Mouse (Mus musculus) heart, embryonic 11.5 days (tissue): ENCODE measurements around the gene Wnt7b. TPM values are rescaled to one million over a fixed set of nuclear protein-coding genes. Genes with fewer than 3 reads are reported as not detected.

ENCODE experiments used
- ATAC-seq: fragments of 200-750 bp; cut with Nextera tagmentation; replicated peaks from 2 replicates; pipeline ENCODE4 v1.8.0; 2017; ENCODE audit warnings: moderate library complexity; ENCODE audit not compliant: insufficient number of reproducible peaks, low FRiP score, low TSS enrichment
- H3K27ac ChIP-seq: fragments of 300-500 bp; sonication (generic); 2 replicates; pipeline ENCODE4 v1.5.1; 2014; ENCODE audit warnings: mild to moderate bottlenecking, low read depth, low read length
- H3K27me3 ChIP-seq: fragments of 300-500 bp; sonication (generic); 2 replicates; pipeline ENCODE4 v1.6.1; 2014; ENCODE audit warnings: mild to moderate bottlenecking, low read length, mixed read lengths; ENCODE audit not compliant: control insufficient read depth, insufficient read depth
- H3K36me3 ChIP-seq: fragments of 300-500 bp; sonication (generic); 2 replicates; pipeline ENCODE4 v1.6.1; 2014; ENCODE audit warnings: mild to moderate bottlenecking, low read length, moderate library complexity, mixed read lengths; ENCODE audit not compliant: control insufficient read depth, insufficient read depth
- H3K4me1 ChIP-seq: fragments of 300-500 bp; sonication (generic); 2 replicates; pipeline ENCODE4 v1.6.1; 2014; ENCODE audit warnings: low read length; ENCODE audit not compliant: control insufficient read depth, insufficient read depth
- H3K4me2 ChIP-seq: fragments of 300-500 bp; sonication (generic); 2 replicates; pipeline ENCODE4 v1.6.1; 2014; ENCODE audit warnings: mild to moderate bottlenecking, moderate library complexity
- H3K4me3 ChIP-seq: fragments of 300-500 bp; sonication (generic); 2 replicates; pipeline ENCODE4 v1.5.1; 2014; ENCODE audit warnings: low read depth, low read length
- H3K9ac ChIP-seq: fragments of 300-500 bp; sonication (generic); 2 replicates; pipeline ENCODE4 v1.6.1; 2014; ENCODE audit warnings: mild to moderate bottlenecking, low read depth, low read length, moderate library complexity
- H3K9me3 ChIP-seq: fragments of 300-500 bp; sonication (generic); replicated peaks from 2 replicates; pipeline ENCODE4 v1.6.1; 2016; ENCODE audit warnings: low read length; ENCODE audit not compliant: control insufficient read depth
- WGBS: fragments of 180-500 bp; shearing (Covaris S2); extraction: QIAGEN DNeasy Blood & Tissue Kit; methylation state at CpG from one replicate; pipeline ENCODE4 v1.1.7; 2014; ENCODE audit not compliant: insufficient replicate concordance; 5-methylcytosine and 5-hydroxymethylcytosine counted together
- polyA plus RNA-seq: library from polyadenylated mRNA; unstranded; fragments of >200 nt; fragmentation: Nextera tagmentation; extraction: Ambion mirVana; gene quantifications from 2 replicates; pipeline ENCODE4 v1.2.1, GENCODE M21; 2014

Wnt7b gene
- polyA plus RNA-seq, 1 experiment from 2014 or later, result 1.5 TPM

- H3K27me3 ChIP-seq, result peaks cover 21% of the 10 kb centered on the region
- no peak overlapping the region for H3K4me3 ChIP-seq
- no peak overlapping the region for H3K9ac ChIP-seq
- 74% methylated on average over 2 of the region's 2 CpGs for WGBS
- H3K27ac ChIP-seq, result no peak overlapping the region
- H3K4me1 ChIP-seq, result no peaks in the 10 kb centered on the region
- no peaks in the 10 kb centered on the region for H3K9me3 ChIP-seq
- ATAC-seq, result no peak
- H3K4me2 ChIP-seq, result no peak overlapping the region
- H3K36me3 ChIP-seq, result no peaks in the 10 kb centered on the region
Measured at GRCm38 (mm10) chr15:85569167-85569797, 13.0 kb downstream of the Wnt7b start.

GRCm38 (mm10) chr15:85568402-85568801 is 13.9 kb downstream of the Wnt7b start:
- Histone ChIP-seq H3K9me3 (no peaks in the 10 kb centered on the region), H3K4me1 (no peaks in the 10 kb centered on the region), H3K27me3 (peaks cover 12% of the 10 kb centered on the region), H3K36me3 (no peaks in the 10 kb centered on the region), H3K9ac (no peak overlapping the region), H3K27ac (no peak overlapping the region), H3K4me3 (no peak overlapping the region), H3K4me2 (no peak overlapping the region)
- ATAC-seq, result no peak
- 69% methylated on average over 3 of the region's 3 CpGs for WGBS

- H3K9ac ChIP-seq, result no peak overlapping the region
- H3K4me2 ChIP-seq, result no peak overlapping the region
- no peak for ATAC-seq
- 0 out of 2 replicates have a peak, but pooled peaks cover 3% of the 10 kb centered on the region for H3K9me3 ChIP-seq
- 98% methylated on average over 5 of the region's 5 CpGs for WGBS
- peaks cover 8% of the 10 kb centered on the region; the same call in 1 of the 2 replicates for H3K27me3 ChIP-seq
- H3K4me1 ChIP-seq, result no peaks in the 10 kb centered on the region
- no peak overlapping the region for H3K27ac ChIP-seq
- H3K36me3 ChIP-seq, result no peaks in the 10 kb centered on the region
- no peak overlapping the region for H3K4me3 ChIP-seq
Measured at GRCm38 (mm10) chr15:85564966-85565365, 17.3 kb downstream of the Wnt7b start.

GRCm38 (mm10) chr15:85564034-85564769 is 18.1 kb downstream of the Wnt7b start:
- ATAC-seq, result no peak
- Histone ChIP-seq H3K4me3 (no peak overlapping the region), H3K9me3 (0 out of 2 replicates have a peak, but pooled peaks cover 3% of the 10 kb centered on the region), H3K27me3 (peaks cover 3% of the 10 kb centered on the region; the same call in 1 of the 2 replicates), H3K36me3 (no peaks in the 10 kb centered on the region), H3K27ac (no peak overlapping the region), H3K4me1 (no peaks in the 10 kb centered on the region), H3K4me2 (no peak overlapping the region), H3K9ac (no peak overlapping the region)
- WGBS, result 80% methylated on average over 13 of the region's 13 CpGs

GRCm38 (mm10) chr15:85561953-85562352 is 20.3 kb downstream of the Wnt7b start:
- Histone ChIP-seq H3K27me3 (peaks cover 3% of the 10 kb centered on the region; the same call in 1 of the 2 replicates), H3K4me2 (no peak overlapping the region), H3K36me3 (no peaks in the 10 kb centered on the region), H3K4me1 (no peaks in the 10 kb centered on the region), H3K9ac (no peak overlapping the region), H3K27ac (no peak overlapping the region), H3K9me3 (0 out of 2 replicates have a peak, but pooled peaks cover 3% of the 10 kb centered on the region), H3K4me3 (no peak overlapping the region)
- 77% methylated on average over 12 of the region's 12 CpGs for WGBS
- no peak for ATAC-seq

- ATAC-seq, result no peak
- no peak overlapping the region for H3K27ac ChIP-seq
- peaks cover 6% of the 10 kb centered on the region; the same call in 1 of the 2 replicates for H3K27me3 ChIP-seq
- H3K4me3 ChIP-seq, result no peak overlapping the region
- H3K4me2 ChIP-seq, result no peak overlapping the region
- 74% methylated on average over 11 of the region's 11 CpGs for WGBS
- H3K9me3 ChIP-seq, result 0 out of 2 replicates have a peak, but pooled peaks cover 3% of the 10 kb centered on the region
- H3K4me1 ChIP-seq, result no peaks in the 10 kb centered on the region
- no peaks in the 10 kb centered on the region for H3K36me3 ChIP-seq
- H3K9ac ChIP-seq, result no peak overlapping the region
Measured at GRCm38 (mm10) chr15:85560830-85561229, 21.4 kb downstream of the Wnt7b start.

- no peak for ATAC-seq
- Histone ChIP-seq H3K4me1 (no peaks in the 10 kb centered on the region), H3K4me2 (no peak overlapping the region), H3K36me3 (no peaks in the 10 kb centered on the region), H3K9me3 (0 out of 2 replicates have a peak, but pooled peaks cover 3% of the 10 kb centered on the region), H3K9ac (no peak overlapping the region), H3K27ac (no peak overlapping the region), H3K27me3 (peaks cover 6% of the 10 kb centered on the region; the same call in 1 of the 2 replicates), H3K4me3 (no peak overlapping the region)
- WGBS, result 87% methylated on average over 25 of the region's 25 CpGs
Measured at GRCm38 (mm10) chr15:85558840-85559540, 23.3 kb downstream of the Wnt7b start.

- no peak for ATAC-seq
- no peaks in the 10 kb centered on the region for H3K36me3 ChIP-seq
Measured at GRCm38 (mm10) chr15:85555799-85556198, 26.5 kb downstream of the Wnt7b start.

More at GRCm38 (mm10) chr15:85555799-85556198, 26.5 kb downstream of the Wnt7b start:
- Histone ChIP-seq H3K4me1 (no peaks in the 10 kb centered on the region), H3K9ac (no peak overlapping the region), H3K4me2 (no peak overlapping the region), H3K9me3 (no peaks in the 10 kb centered on the region), H3K27me3 (peaks cover 6% of the 10 kb centered on the region), H3K4me3 (no peak overlapping the region), H3K27ac (no peak overlapping the region)
- 67% methylated on average over 10 of the region's 10 CpGs for WGBS
